Mouse (Mus musculus) 3T3-L1 (cell line): ENCODE data around the gene Aqp12.
"Not testable (repeated sequence)": the region's sequence is repeated elsewhere in the genome, so short reads cannot be mapped to it uniquely, and the experiment has no call there.

Experiments
- DNase-seq: peaks from one replicate; pipeline ENCODE4 v3.0.0-alpha.2; 2015; ENCODE audit warnings: low read depth, low spot score

Gene Aqp12

DNA sequence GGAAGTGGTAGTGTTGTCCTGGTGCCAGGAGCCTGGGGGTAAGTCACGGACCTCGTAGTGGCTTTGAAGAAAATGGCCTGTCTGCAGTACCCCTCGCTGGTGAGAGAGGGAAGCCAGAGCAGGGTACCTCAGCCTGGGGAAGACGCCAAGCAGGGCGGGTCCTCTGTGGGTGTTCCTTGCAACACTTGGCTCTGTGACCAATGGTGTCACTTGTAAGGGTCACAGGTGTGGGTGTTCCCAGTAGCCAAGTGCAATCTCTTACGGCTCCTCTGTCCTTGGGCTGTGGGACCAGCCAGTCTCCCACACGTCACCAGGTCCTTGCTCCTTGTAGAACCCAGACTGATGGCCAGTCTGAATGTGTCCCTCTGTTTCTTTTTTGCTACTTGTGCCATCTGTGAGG is at the start of gene Aqp12:
TSS of gene Aqp12 (plus strand) at position 274 of the 400 bp plus-strand sequence.
- DNase-seq = no peak

DNA sequence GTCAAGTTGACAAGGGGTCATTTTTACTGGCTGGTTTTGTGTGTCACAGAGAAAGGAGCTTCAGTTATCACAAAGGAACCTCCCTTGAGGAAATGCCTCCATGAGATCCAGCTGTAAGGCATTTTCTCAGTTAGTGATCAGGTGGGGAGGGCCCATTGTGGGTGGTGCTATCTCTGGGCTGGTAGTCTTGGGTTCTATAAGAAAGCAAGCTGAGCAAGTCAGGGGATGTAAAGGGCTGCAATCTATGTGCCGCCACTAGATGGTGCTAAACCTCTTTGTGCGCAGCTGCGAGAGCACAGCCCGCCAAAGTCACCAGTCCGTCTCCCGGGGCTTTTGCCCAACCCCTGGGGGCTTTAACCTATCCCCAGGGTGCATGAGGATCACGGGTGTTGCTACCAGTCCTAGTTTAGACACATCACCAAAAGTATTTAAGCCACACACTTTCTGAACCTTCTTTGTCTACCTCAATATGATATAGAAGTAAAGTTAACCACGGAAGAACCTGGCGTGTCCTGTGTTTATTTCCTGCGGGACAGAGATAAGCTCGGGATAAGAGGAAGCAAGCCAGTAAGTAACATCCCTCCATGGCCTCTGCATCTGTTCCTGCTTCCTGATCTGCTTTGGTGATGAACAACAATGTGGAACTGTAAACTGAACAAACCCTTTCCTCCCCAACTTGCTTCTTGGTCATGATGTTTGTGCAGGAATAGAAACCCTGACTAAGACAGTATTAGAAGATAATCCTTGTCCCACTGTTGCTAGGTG is 49.4 kb upstream of the Aqp12 start:
- peak; percentile 31 for DNase-seq

DNA sequence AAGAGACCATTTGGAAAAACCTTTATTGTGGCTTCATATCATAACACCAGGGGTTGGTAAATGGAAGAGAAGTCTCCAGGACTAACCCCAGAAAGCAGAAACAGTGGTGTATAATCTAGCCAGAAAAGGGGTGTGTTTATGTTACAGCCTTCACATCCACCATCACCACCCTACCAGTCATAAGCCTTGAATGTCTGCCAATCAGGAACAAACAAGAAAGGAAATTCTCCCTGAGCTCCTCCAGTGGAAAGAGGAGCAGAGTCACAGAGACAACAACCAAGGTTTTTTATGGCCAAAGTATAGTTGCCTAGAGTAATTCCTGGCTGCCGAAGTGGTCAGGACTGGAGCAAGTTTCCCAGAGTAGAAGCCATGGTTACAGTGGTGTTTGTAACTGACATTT is 47.1 kb upstream of the Aqp12 start:
- peak; percentile 27 for DNase-seq

DNA sequence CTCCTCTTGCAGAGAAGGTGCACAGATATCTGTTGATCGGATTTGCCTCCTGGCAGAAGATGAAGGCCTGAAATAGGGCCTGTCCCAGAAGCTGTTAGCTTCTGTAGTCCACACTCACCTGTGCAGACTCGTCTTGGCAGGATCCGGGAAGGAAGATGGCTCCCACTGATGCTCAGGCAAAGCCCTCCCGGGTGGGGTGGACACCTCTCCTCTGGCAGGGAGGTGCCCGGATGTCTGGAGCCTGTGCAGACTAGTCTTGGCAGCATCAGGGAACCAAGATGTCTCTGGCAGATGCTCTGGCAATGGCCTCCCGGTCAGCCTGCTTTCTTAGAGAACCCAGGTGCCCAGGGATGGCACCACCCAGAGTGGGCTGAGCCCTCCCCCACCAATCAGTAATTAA is 35.3 kb upstream of the Aqp12 start:
- DNase-seq = not testable (repeated sequence)

DNA sequence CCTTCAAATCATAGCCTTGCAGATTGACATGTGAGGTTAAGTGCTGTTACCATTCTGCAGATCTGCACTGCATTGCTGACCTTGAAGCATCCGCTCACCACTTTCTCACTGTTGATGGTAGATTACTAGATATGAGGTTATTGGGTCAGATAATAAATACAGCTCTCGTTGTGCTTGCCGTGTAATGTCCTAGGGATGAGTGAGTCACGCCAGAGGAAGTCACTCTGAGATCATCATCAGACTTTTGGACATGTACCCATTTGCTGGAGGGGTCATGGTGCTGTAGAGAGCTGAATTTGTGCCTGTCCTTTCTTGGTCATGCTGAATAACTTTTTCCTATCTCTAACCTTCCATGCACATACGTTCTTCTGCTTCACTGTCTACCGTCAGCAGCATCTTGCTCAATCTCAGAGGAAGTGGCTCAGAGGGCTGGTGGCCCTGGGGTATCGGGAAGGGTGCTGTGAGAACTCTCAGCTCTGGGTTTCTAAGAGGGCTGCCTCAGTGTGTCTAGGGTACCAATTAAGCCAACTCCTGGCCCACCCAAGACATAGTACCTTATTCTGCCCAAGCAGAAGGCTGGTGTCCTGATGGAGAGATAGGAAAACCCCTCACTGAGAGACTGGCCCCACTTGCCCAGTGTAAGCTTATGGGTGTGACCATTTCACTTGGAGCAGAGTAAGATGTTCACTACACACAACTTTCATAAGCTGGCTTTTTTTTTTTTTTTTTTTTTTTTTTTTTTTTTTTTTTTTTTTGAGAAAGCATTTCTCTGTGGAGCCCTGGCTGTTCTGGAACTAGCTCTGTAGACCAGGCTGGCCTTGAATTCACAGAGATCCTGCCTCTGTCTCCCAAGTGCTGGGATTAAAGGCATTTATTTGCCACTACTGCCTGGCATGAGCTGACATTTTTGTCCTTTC is 34.0 kb upstream of the Aqp12 start:
- DNase-seq = peak; percentile 79

DNA sequence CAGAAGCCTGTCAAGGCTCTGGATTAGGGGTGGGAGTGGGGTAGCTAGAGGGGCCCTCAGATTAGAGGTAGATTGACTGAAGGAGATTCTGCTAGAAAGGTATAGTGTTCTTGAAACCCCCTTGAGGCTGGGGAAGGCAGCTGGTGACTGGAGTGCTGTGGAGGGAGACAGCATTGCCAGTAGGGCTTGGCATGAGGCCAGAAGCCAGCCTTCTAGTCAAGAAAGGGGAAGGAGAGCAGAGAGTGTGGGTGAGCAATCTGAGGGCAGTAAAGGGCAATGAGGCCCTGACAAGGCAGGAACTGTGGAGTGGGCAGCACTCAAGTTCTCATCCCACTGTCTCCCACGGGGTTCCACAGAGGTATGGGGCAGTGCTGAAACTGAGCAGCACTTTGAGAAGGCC is 33.3 kb upstream of the Aqp12 start:
- peak; percentile 81 for DNase-seq

DNA sequence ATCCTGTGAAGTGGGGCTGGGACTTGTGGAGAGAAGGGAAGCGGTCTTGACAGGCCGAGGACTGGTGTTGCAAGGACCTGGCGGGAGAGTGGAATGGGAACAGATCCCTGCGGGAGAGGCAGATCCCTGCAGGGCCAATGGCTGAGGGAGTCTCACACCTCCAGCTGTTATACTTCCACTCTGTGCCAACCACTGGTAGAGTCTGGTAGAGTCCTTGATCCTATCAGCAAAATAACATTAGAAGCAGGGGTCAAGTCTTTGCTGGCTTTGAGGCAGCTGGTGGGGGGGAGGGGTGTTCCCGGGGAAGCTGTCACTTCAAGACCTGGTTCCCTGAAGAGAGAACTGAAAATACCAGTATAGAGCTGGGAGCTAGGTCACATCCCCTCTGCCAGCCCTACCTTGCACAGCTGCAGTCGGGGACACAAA is 30.0 kb upstream of the Aqp12 start:
- no peak for DNase-seq

DNA sequence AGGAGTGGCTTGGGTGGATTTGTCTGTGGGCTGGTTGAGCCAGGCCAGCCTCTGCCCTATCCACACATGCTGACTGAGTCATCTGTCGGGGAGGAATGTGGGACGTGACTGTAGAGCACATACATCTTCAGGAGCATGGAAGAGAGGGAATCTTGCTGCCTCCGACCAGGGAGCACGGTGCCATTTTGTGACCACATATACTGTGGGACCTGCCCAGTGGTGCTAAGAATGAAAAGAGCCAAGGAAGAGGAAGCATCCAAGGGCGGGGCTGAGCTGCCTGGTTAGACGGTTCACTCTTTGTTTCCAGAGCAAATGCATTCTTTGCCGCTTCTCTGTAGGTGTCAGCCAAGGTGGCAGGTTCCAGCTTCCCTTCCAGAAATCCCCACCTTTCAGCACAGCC is 27.5 kb upstream of the Aqp12 start:
- peak; percentile 68 for DNase-seq

DNA sequence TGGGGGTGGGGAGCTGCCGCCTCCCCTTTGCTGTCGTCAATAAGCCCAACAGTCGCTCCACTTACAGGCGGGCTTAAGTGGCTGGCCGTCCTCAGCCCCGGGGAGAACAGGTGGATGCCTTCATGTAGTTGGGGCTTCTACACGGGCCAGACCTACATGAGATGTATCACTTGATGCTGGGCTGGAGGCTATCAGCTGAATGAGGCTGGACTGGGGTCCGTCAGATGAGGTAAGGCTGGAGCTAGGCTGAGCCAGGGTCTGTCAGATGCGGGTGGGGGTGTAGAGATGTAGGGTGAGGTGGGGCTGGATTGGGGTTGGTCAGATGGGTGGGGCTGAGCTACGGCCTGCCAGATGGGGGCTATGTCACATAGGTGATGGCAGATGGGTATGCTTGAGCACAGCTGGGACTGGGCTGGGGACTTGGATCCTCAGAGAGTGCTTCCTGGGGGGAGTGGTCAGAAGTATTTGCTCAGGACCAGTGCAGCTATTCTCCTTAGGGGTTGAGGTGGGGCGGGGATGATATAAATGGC is 27.0 kb upstream of the Aqp12 start:
- no peak for DNase-seq

DNA sequence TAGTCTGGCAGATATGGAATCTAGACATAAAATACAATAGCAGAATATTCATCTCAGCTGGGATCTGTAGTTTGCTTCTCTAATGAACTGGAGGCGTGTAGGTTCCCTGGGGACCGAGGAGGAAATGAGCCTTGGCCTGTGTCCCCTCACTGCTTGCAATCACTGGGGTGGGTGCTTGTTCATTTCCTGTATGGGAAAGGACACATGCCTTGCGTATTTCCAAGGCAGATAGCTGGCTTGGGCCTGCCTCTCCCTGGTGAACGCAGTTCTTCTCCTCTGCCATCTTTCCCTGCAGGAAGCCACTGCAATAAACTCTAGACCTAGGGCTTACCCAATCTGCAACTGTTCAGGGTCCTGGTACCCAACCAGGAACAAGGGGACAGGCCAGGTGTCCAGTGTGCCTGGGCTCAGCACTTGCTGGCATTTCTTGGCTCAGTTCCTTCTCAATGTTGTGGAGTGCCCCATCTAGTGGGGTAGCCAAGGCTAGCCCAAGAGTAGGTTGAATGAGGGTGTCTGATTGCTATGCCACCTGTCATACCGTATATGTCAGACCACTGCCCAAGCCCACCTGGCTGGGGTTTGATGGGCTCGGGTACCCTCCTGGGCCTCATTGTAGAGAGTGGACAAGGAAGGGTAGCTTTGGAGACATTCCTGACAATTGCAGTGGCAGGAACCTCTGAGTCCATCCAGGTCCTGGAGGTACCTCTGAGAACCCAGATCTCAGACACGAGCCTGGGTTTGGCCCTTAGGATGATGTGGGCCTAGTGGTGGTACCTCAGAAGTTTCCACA is 24.9 kb upstream of the Aqp12 start:
- DNase-seq = no peak

DNA sequence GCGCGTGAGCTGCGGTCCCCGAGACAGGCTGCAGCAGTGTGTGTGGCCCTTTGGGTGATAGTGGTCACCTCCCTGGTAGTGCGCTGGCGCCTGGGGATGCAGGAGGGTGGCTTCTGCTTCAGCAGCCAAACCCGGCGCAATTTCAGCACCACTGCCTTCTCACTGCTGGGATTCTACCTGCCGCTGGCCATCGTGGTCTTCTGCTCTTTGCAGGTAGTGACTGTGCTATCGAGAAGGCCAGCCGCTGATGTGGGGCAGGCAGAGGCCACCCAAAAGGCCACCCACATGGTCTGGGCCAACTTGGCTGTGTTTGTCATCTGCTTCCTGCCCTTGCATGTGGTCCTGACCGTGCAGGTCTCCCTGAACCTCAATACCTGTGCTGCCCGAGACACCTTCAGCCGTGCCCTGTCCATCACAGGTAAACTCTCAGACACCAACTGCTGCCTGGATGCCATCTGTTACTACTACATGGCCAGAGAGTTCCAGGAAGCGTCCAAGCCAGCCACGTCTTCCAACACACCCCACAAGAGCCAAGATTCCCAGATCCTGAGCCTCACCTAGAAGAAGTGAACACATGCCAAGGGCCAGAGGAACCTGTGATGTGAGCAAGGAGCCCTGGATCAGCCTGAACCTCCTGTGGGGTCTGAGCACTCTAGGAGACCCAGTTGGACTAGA is 23.1 kb upstream of the Aqp12 start:
- DNase-seq = no peak

DNA sequence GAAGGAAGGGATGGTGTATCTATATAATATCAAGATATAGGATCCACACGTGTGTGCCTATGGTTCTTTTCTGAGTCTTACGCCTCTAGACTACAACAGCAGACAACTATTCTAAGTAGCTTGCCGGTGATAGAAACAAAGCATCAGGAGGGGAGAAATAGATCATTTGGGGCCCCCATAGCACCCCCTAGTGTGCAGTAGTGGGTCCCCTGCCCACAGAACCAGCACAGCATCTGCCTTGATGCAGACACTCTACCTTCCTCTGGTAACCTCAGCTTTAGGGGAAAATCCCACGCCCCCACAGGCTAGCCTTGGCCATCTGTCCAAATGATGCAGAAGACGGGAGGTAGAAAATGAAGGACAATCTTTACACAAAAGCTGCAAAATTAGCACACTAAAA is 21.1 kb upstream of the Aqp12 start:
- no peak for DNase-seq

DNA sequence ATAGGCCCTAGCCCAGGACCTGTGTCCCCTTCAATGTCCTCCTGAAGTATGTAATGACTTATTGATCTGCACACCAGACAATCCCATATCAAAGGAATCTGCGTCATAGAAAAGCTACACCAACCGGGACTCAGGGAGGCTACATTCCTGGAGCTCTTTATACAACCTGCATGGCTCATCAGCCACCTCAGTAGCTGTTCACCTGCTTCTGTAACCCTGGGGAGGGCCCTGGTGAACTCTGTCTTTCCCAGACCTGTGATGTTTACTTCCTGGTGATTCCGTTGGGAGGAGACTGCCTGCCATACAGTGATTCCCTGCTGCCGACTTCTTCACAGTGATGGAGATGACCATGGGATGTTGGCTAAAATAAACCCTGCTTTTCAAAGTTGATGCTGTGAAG is 17.2 kb upstream of the Aqp12 start:
- DNase-seq = no peak

DNA sequence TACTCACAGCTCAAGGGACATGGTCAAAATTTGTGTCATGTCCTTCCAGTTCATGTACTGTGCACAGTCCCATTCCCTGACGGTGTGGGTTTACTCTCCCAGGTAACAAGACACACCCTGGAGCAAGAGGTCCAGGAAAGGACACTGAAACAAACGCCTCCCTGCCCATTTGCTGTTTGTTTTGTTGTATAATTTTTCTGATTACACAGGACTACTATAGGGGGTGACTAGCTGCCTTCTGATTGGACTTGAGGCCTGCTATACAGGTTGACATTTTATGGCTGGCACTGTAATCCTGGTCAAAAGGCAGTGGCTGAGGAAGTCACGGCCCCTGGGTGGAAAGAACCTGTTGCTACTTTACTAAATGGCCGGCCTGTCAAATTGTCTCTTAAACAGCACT is 16.2 kb upstream of the Aqp12 start:
- DNase-seq = no peak

DNA sequence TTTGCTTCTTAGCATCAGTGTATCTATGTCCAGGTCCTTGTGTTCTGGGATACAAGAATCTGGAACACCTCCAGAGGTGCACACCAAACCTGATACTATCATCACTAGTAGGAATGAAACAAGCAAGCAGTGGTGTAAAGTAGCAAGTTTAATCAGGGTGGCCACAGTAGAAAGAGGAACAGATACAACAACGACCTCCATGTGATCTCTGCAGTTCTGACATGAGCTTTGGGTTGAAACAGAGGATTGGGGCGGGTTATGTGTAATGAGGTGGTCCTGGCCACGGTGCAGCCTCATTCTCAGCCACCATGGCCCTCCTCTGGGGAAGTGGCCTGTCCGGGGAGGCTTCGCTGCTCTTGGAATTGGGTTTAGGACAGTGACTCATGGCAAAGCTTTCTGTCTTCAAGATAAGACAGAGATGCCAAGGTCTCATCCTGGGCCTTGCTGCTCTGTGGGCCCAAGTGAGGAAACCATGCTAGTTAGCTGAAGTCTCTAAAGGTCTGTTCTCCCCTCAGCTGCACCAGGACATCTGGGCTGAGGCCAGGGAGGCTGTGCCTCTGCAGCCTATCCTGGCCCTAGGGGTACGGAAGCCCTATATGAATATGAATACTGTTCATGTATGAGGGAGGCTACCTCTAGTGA is 13.8 kb upstream of the Aqp12 start:
- DNase-seq = no peak

DNA sequence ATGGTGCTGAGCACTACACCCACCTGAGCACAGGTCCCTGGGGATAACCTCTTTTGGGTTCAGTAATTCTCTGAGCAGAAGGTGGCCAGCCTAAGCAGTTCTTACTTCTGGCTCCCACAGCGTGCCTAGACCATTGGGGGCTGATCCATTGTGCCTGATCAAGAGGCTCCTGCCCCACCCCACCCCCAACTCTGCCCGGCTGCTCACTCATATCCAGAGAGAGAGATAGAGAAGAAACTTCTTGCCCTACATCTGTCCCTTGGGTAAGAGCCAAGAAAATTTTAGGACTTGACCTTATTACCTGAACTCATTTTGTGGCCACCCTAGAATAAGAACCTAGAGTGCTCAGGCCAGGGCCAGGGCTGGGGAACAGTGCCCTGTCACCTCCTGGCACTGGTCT is 13.3 kb upstream of the Aqp12 start:
- no peak for DNase-seq

DNA sequence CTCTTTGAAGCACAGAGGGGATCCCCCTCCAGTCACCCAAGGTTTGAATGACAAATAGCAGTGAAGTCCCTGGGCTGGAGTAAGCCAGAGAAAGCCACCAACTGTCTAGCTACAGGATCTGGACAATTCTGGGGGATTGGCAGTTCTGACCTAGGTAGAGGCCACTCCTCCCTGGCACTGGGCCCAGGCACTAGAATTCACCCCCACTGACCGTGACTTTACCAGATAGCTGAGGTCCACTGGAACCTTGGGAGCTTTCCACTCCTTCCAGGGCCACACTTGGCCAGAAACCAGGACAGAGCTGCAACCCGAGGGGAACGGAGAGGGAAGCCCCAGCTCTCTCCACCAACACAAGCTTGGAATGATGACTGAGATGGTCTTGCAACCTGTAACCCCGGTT is 3.1 kb downstream of the Aqp12 start:
- no peak for DNase-seq

DNA sequence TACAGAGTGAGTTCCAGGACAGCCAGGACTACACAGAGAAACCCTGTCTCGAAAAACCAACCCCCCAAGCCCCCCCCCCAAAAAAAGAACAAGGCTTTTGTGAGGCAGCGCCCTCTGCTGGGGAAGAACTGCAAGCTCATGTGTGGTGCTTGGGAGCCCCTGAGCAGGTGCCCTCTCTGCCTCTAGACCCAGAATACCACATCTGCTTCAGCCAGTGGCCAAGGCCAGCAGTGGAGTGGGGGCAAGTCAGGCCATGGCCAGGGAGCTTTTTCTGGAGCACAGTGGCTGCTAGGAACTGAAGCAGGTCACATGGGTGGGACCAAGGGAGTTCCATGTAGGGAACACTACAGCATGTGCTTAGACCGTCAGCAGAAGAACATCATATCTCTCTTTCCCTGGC is 4.6 kb downstream of the Aqp12 start:
- peak; percentile 18 for DNase-seq

DNA sequence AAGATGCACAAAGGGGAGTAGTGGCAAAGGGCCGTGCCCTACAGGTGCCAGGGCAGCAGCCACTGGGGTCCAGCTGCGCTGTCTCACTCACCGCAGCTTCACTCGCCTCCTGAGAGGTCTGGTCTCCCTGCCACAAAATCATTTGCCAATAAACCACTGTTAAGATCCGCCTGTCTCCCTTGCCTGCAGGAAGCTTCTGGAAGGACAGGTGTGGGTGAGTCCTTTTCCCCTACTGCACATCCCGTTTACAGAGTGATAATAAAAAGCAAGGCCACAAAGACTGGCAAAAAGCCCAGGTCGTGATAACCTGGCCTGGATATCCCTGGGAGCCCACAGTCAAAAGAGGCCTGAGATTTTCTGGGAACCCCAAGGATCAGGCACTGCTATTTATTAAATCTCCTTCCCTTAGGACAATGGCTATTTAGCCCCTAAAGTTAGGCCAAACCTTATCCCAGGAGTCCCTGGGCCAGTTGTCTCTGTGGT is 6.0 kb downstream of the Aqp12 start:
- DNase-seq = no peak

DNA sequence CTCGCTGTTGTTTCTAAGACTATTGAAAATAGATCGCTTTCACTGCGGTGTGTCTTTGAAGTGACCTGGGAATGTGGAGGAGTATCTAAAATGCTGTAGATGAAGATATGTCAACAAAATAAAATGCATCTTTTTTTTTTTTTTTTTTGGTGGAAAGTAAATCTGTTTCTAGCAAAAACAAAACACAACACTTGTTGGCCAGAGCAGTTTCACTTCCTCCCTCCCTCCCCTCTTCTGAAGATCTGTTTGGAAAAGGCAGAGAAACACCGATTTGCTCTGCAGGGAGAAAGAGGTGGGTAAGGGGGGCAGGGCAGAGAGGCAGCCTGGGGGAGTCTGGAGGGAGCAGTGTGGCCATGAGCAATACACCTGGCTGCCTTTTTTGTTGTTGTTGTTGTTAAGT is 7.2 kb downstream of the Aqp12 start:
- no peak for DNase-seq

DNA sequence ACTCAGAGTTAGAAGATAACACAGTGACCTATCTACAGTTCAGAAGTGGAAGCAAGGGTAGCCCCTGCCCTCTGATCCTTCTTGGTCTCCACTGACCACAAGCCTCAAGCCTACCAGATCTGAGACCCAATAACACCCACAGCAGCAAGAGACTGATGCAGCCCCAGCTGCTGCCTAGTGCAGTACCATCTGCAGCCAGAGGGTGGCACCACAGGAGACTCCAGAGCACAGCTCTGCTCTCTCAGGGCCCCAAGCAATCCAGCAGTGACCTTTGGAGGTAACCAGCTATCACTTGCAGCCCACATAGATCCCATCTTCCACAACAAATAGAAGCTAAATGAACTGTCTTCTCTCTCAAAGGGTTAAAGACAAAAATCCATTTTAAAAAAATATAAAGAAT is 8.3 kb downstream of the Aqp12 start:
- DNase-seq = peak; percentile 73
